Mouse (Mus musculus): Measurements from ENCODE around the gene Mybpc3.
A peak's percentile ranks its signal among the peaks of the same experiment; 100 is the strongest.
"Not testable (repeated sequence)": the region's sequence is repeated elsewhere in the genome, so short reads cannot be mapped to it uniquely, and the experiment has no call there.

Mybpc3 gene

GRCm38 (mm10) chr2:91088987-91089386 lies 29.0 kb upstream of the Mybpc3 start:
- DNase-seq = no peak

GRCm38 (mm10) chr2:91090208-91090607 lies 27.7 kb upstream of the Mybpc3 start:
- no peak for DNase-seq

- DNase-seq = no peak
These were observed 27.1 kb upstream of the Mybpc3 start for GRCm38 (mm10) chr2:91090827-91091226.

- no peak for DNase-seq
These were observed 21.4 kb upstream of the Mybpc3 start for GRCm38 (mm10) chr2:91096524-91096923.

GRCm38 (mm10) chr2:91097015-91097414 lies 20.9 kb upstream of the Mybpc3 start:
- DNase-seq = no peak

- no peak for DNase-seq
These were observed 19.8 kb upstream of the Mybpc3 start for GRCm38 (mm10) chr2:91098156-91098555.

- DNase-seq = peak; percentile 90
These were observed 16.7 kb upstream of the Mybpc3 start for GRCm38 (mm10) chr2:91101124-91101740.

- DNase-seq = no peak
These were observed 9.8 kb upstream of the Mybpc3 start for GRCm38 (mm10) chr2:91108156-91108555.

GRCm38 (mm10) chr2:91109241-91109640 lies 8.7 kb upstream of the Mybpc3 start:
- DNase-seq = no peak

- no peak for DNase-seq
These were observed 8.0 kb upstream of the Mybpc3 start for GRCm38 (mm10) chr2:91109807-91110385.

GRCm38 (mm10) chr2:91110429-91110828 lies 7.5 kb upstream of the Mybpc3 start:
- DNase-seq = no peak

GRCm38 (mm10) chr2:91111832-91112231 lies 6.1 kb upstream of the Mybpc3 start:
- DNase-seq = not testable (repeated sequence)

GRCm38 (mm10) chr2:91112491-91112890 lies 5.5 kb upstream of the Mybpc3 start:
- no peak for DNase-seq

GRCm38 (mm10) chr2:91113334-91113733 lies 4.6 kb upstream of the Mybpc3 start:
- DNase-seq = no peak

- no peak for DNase-seq
These were observed 4.1 kb upstream of the Mybpc3 start for GRCm38 (mm10) chr2:91113852-91114251.

GRCm38 (mm10) chr2:91114781-91115577 lies 3.0 kb upstream of the Mybpc3 start:
- DNase-seq = peak; percentile 94

GRCm38 (mm10) chr2:91115578-91115970 lies 2.4 kb upstream of the Mybpc3 start:
- DNase-seq = no peak

GRCm38 (mm10) chr2:91116842-91117241 lies 1.1 kb upstream of the Mybpc3 start:
- DNase-seq = no peak

GRCm38 (mm10) chr2:91118647-91119046 lies 703 bp downstream of the Mybpc3 start:
- no peak for DNase-seq

GRCm38 (mm10) chr2:91119061-91119460 lies 1.1 kb downstream of the Mybpc3 start:
- peak; percentile 7 for DNase-seq

GRCm38 (mm10) chr2:91119551-91119950 lies 1.6 kb downstream of the Mybpc3 start:
- no peak for DNase-seq

GRCm38 (mm10) chr2:91120261-91120671 lies 2.3 kb downstream of the Mybpc3 start:
- DNase-seq = no peak

- DNase-seq = no peak
These were observed 3.1 kb downstream of the Mybpc3 start for GRCm38 (mm10) chr2:91121011-91121410.

- DNase-seq = no peak
These were observed 3.6 kb downstream of the Mybpc3 start for GRCm38 (mm10) chr2:91121497-91121896.

Measured in retina, postnatal 1 day (tissue).